In the genomic region with DNA sequence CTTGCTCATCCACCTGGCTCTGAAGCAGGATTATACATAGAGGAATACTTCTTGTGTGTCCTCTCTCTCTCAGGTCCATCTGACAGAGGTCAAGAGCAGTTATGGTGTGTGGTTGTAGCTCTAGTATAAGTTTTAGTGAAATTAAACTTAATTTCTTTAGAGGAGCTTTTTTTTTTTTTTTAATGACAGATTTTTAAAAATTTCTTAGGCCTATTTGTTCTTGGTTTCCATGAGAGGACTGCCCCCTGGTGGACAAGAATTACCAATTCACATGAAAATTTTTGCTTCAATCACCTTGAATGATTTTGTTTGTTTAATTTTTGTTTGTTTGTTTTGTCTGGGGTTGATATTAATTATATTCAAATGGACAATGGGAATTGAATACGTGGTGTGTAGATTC, we compare ENCODE assay signal across 11 mouse cellular contexts. TPM values are rescaled to one million over a fixed set of nuclear protein-coding genes. Genes with fewer than 3 reads are reported as not detected.
DNase-seq lines count a peak whose midpoint lies in the region; ATAC-seq and TF ChIP-seq lines count a peak whose summit lies in the region.
"Had no signal": no experiment of that assay in that cellular context is flagged by ENCODE, and none has a peak within 500 bp of the region (broad histone marks: within the 10 kb centered on the region; RNA-seq: fewer than 3 reads in every experiment).

No protein-coding gene starts in this region.

- peak; percentile 64 for DNase-seq in embryonic facial prominence, embryonic 11.5 days (ENCODE audit: low spot score)
- no peak for DNase-seq in embryonic facial prominence, embryonic 10.5 days (ENCODE audit: low spot score)
- DNase-seq in liver, adult 2 months (ENCODE audit: extremely low read depth, low read depth, low spot score): peak; percentile 39
- DNase-seq in liver: no peak
- DNase-seq in CD4-positive helper T cell, adult 2 months (ENCODE audit: low read depth, low spot score): peak; percentile 45
- DNase-seq in c-Kit-positive CD71-positive TER-119-negative erythroid progenitor cells, embryonic 14.5 days (ENCODE audit: low read depth): peak; percentile 20
- DNase-seq in cerebellum, postnatal 4 days (ENCODE audit: low spot score in 2 of 2): no peak
- DNase-seq in left cerebral cortex, postnatal 10 days (ENCODE audit: extremely low spot score in 1 of 2, low spot score in 2 of 2): no peak

- TF ChIP-seq POLR2A in liver, adult 2 months (IDR thresholded peaks at IDR 0.05; ENCODE audit: extremely low read depth, insufficient read depth, low read length): no peak

- H3K9me3 ChIP-seq in embryonic facial prominence, embryonic 11.5 days (replicated peaks; ENCODE audit: control insufficient read depth, low read length): no peaks in the 10 kb centered on the region
- no peaks in the 10 kb centered on the region for H3K9me3 ChIP-seq in embryonic facial prominence, embryonic 10.5 days
- H3K9me3 ChIP-seq: forebrain, embryonic 15.5 days; heart, embryonic 15.5 days; limb, embryonic 13.5 days had no signal

- no peaks in the 10 kb centered on the region for H3K36me3 ChIP-seq in embryonic facial prominence, embryonic 11.5 days (replicated peaks; ENCODE audit: control insufficient read depth, insufficient read depth, low read depth, low read length)
- H3K36me3 ChIP-seq in embryonic facial prominence, embryonic 10.5 days (replicated peaks): no peaks in the 10 kb centered on the region
- no peaks in the 10 kb centered on the region for H3K36me3 ChIP-seq in liver, adult 2 months (ENCODE audit: control insufficient read depth, insufficient read depth, low read length)
- H3K36me3 ChIP-seq: forebrain, embryonic 15.5 days; heart, embryonic 15.5 days; limb, embryonic 13.5 days had no signal

- H3K9ac ChIP-seq in embryonic facial prominence, embryonic 11.5 days (replicated peaks; ENCODE audit: low read length): no peak overlapping the region
- H3K9ac ChIP-seq in liver, adult 2 months (ENCODE audit: low read depth, low read length): no peak overlapping the region
- H3K9ac ChIP-seq: forebrain, embryonic 15.5 days; heart, embryonic 15.5 days; limb, embryonic 13.5 days had no signal

- 9% methylated on average over 1 of the region's 1 CpGs for WGBS in embryonic facial prominence, embryonic 11.5 days
- 5% methylated on average over 1 of the region's 1 CpGs for WGBS in embryonic facial prominence, embryonic 10.5 days
- WGBS in liver, adult 2 months: 10% methylated on average over 1 of the region's 1 CpGs

- intact Hi-C loops in left cerebral cortex, postnatal 10 days (cut with DNase I): no loop called here

- no peaks in the 10 kb centered on the region for H3K79me2 ChIP-seq in liver, adult 2 months (ENCODE audit: control insufficient read depth, insufficient read depth, low read length)

- H3K27ac ChIP-seq in embryonic facial prominence, embryonic 11.5 days (replicated peaks; ENCODE audit: low read depth, low read length): no peak overlapping the region
- no peak overlapping the region for H3K27ac ChIP-seq in embryonic facial prominence, embryonic 10.5 days (replicated peaks)
- no peak overlapping the region for H3K27ac ChIP-seq in liver, adult 2 months (replicated peaks; ENCODE audit: insufficient read depth, low read depth, low read length)
- H3K27ac ChIP-seq: forebrain, embryonic 15.5 days; heart, embryonic 15.5 days; limb, embryonic 13.5 days had no signal

- H3K4me2 ChIP-seq in embryonic facial prominence, embryonic 11.5 days (ENCODE audit: low read depth, low read length): no peak overlapping the region
- H3K4me2 ChIP-seq: forebrain, embryonic 15.5 days; heart, embryonic 15.5 days; limb, embryonic 13.5 days had no signal

- H3K4me1 ChIP-seq in embryonic facial prominence, embryonic 11.5 days (ENCODE audit: control insufficient read depth, insufficient read depth, low read length): no peaks in the 10 kb centered on the region
- H3K4me1 ChIP-seq in embryonic facial prominence, embryonic 10.5 days: 0 out of 2 replicates have a peak, but pooled peaks cover 3% of the 10 kb centered on the region
- H3K4me1 ChIP-seq in liver, adult 2 months (ENCODE audit: control insufficient read depth, insufficient read depth, low read length): no peaks in the 10 kb centered on the region
- H3K4me1 ChIP-seq: forebrain, embryonic 15.5 days; heart, embryonic 15.5 days; limb, embryonic 13.5 days had no signal

- ATAC-seq in embryonic facial prominence, embryonic 11.5 days (replicated peaks; ENCODE audit: insufficient number of reproducible peaks, low FRiP score, low TSS enrichment, low read depth): no peak
- ATAC-seq: forebrain, embryonic 15.5 days had no signal

- no peak overlapping the region for H3K4me3 ChIP-seq in embryonic facial prominence, embryonic 11.5 days (ENCODE audit: low read depth, low read length)
- no peak overlapping the region for H3K4me3 ChIP-seq in embryonic facial prominence, embryonic 10.5 days
- no peak overlapping the region for H3K4me3 ChIP-seq in liver, adult 2 months (ENCODE audit: insufficient read depth, low read depth, low read length)
- H3K4me3 ChIP-seq: forebrain, embryonic 15.5 days; heart, embryonic 15.5 days; limb, embryonic 13.5 days had no signal

- peak; percentile 25; the same call in 1 of the 2 replicates for TF ChIP-seq CTCF in liver, adult 2 months (IDR thresholded peaks at IDR 0.05; ENCODE audit: low read depth, low read length)

- peaks cover 7% of the 10 kb centered on the region for H3K27me3 ChIP-seq in embryonic facial prominence, embryonic 11.5 days (ENCODE audit: control insufficient read depth, insufficient read depth, low read length)
- peaks cover 46% of the 10 kb centered on the region for H3K27me3 ChIP-seq in embryonic facial prominence, embryonic 10.5 days (replicated peaks; ENCODE audit: low read depth, poor library complexity, severe bottlenecking)
- no peaks in the 10 kb centered on the region; the same call in 1 of the 2 replicates for H3K27me3 ChIP-seq in liver, adult 2 months (ENCODE audit: control insufficient read depth, insufficient read depth, low read length)

RNA-seq across cellular contexts. Expression of a gene that starts 22.1 kb away (rescaled TPM):
- 91.4 and 101 TPM in 2 replicates for polyA plus RNA-seq in embryonic facial prominence, embryonic 11.5 days (2014; fragmentation: Nextera tagmentation; extraction: Ambion mirVana)
- 106 and 117 TPM in 2 replicates for polyA plus RNA-seq in embryonic facial prominence, embryonic 10.5 days (2016; fragmentation: Nextera tagmentation; extraction: Ambion mirVana)
- total RNA-seq in liver, adult 2 months (2014; rRNA removed): 35.8 and 49.9 TPM in 2 replicates
- 169 and 198 TPM in 2 replicates for polyA plus RNA-seq in liver, adult 2 months (2012; rRNA removed)
- 10 to 100 TPM; 74.9 to 81.3 TPM for total RNA-seq in left cerebral cortex, postnatal 10 days (2021)

Comparison
In these comparisons a context has a peak if more than half of its experiments do, and no peak if none do; other contexts are left out.
1. DNase-seq: peak in embryonic facial prominence, embryonic 11.5 days (single experiment), liver, adult 2 months (single experiment), CD4-positive helper T cell, adult 2 months (single experiment) and c-Kit-positive CD71-positive TER-119-negative erythroid progenitor cells, embryonic 14.5 days (single experiment); none in embryonic facial prominence, embryonic 10.5 days (single experiment), liver (single experiment), cerebellum, postnatal 4 days (0 of 2) and left cerebral cortex, postnatal 10 days (0 of 2).